Mouse (Mus musculus) embryonic facial prominence, embryonic 15.5 days (tissue): Measurements from ENCODE around the gene Myo6. TPM values are rescaled to one million over a fixed set of nuclear protein-coding genes. Genes with fewer than 3 reads are reported as not detected.

ENCODE experiments used
- ATAC-seq: fragments of 200-750 bp; cut with Nextera tagmentation; 2 replicates; pipeline ENCODE4 v1.8.0; 2017; ENCODE audit warnings: low read depth, moderate TSS enrichment; ENCODE audit not compliant: insufficient number of reproducible peaks, low FRiP score, low TSS enrichment
- H3K27ac ChIP-seq: fragments of 300-500 bp; sonication (generic); replicated peaks from 2 replicates; pipeline ENCODE4 v1.5.1; 2015; ENCODE audit warnings: mild to moderate bottlenecking, inconsistent platforms
- H3K27me3 ChIP-seq: fragments of 300-500 bp; sonication (generic); 2 replicates; pipeline ENCODE4 v1.6.1; 2015; ENCODE audit warnings: inconsistent platforms
- H3K36me3 ChIP-seq: fragments of 300-500 bp; sonication (generic); 2 replicates; pipeline ENCODE4 v1.6.1; 2015; ENCODE audit warnings: mild to moderate bottlenecking, inconsistent platforms
- H3K4me1 ChIP-seq: fragments of 300-500 bp; sonication (generic); 2 replicates; pipeline ENCODE4 v1.6.1; 2015; ENCODE audit warnings: inconsistent platforms
- H3K4me2 ChIP-seq: fragments of 300-500 bp; sonication (generic); replicated peaks from 2 replicates; pipeline ENCODE4 v1.6.1; 2015; ENCODE audit warnings: mild to moderate bottlenecking, inconsistent platforms
- H3K4me3 ChIP-seq: fragments of 300-500 bp; sonication (generic); replicated peaks from 2 replicates; pipeline ENCODE4 v1.5.1; 2015; ENCODE audit warnings: mild to moderate bottlenecking, inconsistent platforms
- H3K9ac ChIP-seq: fragments of 300-500 bp; sonication (generic); 2 replicates; pipeline ENCODE4 v1.6.1; 2015; ENCODE audit warnings: inconsistent platforms
- H3K9me3 ChIP-seq: fragments of 300-500 bp; sonication (generic); replicated peaks from 2 replicates; pipeline ENCODE4 v1.6.1; 2016; ENCODE audit warnings: inconsistent platforms
- WGBS: fragments of 180-500 bp; shearing (Covaris S2); methylation state at CpG from one replicate; pipeline ENCODE4 v1.1.7; 2015; 5-methylcytosine and 5-hydroxymethylcytosine counted together
- polyA plus RNA-seq: library from polyadenylated mRNA; unstranded; fragments of >200 nt; fragmentation: Nextera tagmentation; extraction: Ambion mirVana; gene quantifications from 2 replicates; pipeline ENCODE4 v1.2.1, GENCODE M21; 2015

Myo6 gene
- polyA plus RNA-seq, 1 experiment from 2014 or later, result 23.3 TPM

- no peaks in the 10 kb centered on the region for H3K27me3 ChIP-seq
- H3K4me3 ChIP-seq, result no peak overlapping the region
- 0 out of 2 replicates have a peak, but pooled peaks cover 3% of the 10 kb centered on the region for H3K4me1 ChIP-seq
- no peak overlapping the region for H3K9ac ChIP-seq
- WGBS, result 64% methylated on average over 10 of the region's 10 CpGs
- ATAC-seq, result no peak
- no peak overlapping the region for H3K27ac ChIP-seq
- no peaks in the 10 kb centered on the region for H3K9me3 ChIP-seq
- no peaks in the 10 kb centered on the region for H3K36me3 ChIP-seq
- no peak overlapping the region for H3K4me2 ChIP-seq
Measured at GRCm38 (mm10) chr9:80209459-80209858, 44.6 kb downstream of the Myo6 start.

GRCm38 (mm10) chr9:80210096-80210495 lies 45.3 kb downstream of the Myo6 start:
- Histone ChIP-seq H3K27me3 (no peaks in the 10 kb centered on the region), H3K9ac (no peak overlapping the region), H3K27ac (no peak overlapping the region), H3K4me3 (no peak overlapping the region), H3K9me3 (no peaks in the 10 kb centered on the region), H3K4me2 (no peak overlapping the region), H3K4me1 (0 out of 2 replicates have a peak, but pooled peaks cover 3% of the 10 kb centered on the region), H3K36me3 (no peaks in the 10 kb centered on the region)
- ATAC-seq, result no peak
- 70% methylated on average over 12 of the region's 12 CpGs for WGBS

- peaks cover 12% of the 10 kb centered on the region; the same call in 1 of the 2 replicates for H3K4me1 ChIP-seq
- H3K27me3 ChIP-seq, result no peaks in the 10 kb centered on the region
- H3K4me2 ChIP-seq, result no peak overlapping the region
- H3K36me3 ChIP-seq, result no peaks in the 10 kb centered on the region
- ATAC-seq, result no peak
- H3K27ac ChIP-seq, result no peak overlapping the region
- no peaks in the 10 kb centered on the region for H3K9me3 ChIP-seq
- no peak overlapping the region for H3K9ac ChIP-seq
- no peak overlapping the region for H3K4me3 ChIP-seq
- 71% methylated on average over 2 of the region's 2 CpGs for WGBS
Measured at GRCm38 (mm10) chr9:80213428-80213827, 48.6 kb downstream of the Myo6 start.

GRCm38 (mm10) chr9:80215502-80215901 lies 50.7 kb downstream of the Myo6 start:
- no peaks in the 10 kb centered on the region for H3K27me3 ChIP-seq

GRCm38 (mm10) chr9:80216786-80217501 lies 52.1 kb downstream of the Myo6 start:
- Histone ChIP-seq H3K4me3 (no peak overlapping the region), H3K27ac (0 out of 2 replicates have a peak overlapping the region, but pooled peaks have one; percentile 22), H3K9ac (no peak overlapping the region), H3K4me1 (peaks cover 9% of the 10 kb centered on the region; the same call in 1 of the 2 replicates), H3K9me3 (no peaks in the 10 kb centered on the region), H3K36me3 (no peaks in the 10 kb centered on the region), H3K27me3 (no peaks in the 10 kb centered on the region), H3K4me2 (no peak overlapping the region)
- WGBS, result 59% methylated on average over 16 of the region's 16 CpGs
- ATAC-seq, result 0 out of 2 replicates have a peak, but pooled peaks have one; percentile 15

More at GRCm38 (mm10) chr9:80215502-80215901, 50.7 kb downstream of the Myo6 start:
- 88% methylated on average over 5 of the region's 5 CpGs for WGBS
- no peak overlapping the region for H3K4me3 ChIP-seq
- H3K4me1 ChIP-seq, result peaks cover 9% of the 10 kb centered on the region; the same call in 1 of the 2 replicates
- H3K9me3 ChIP-seq, result no peaks in the 10 kb centered on the region
- ATAC-seq, result no peak
- H3K4me2 ChIP-seq, result no peak overlapping the region
- no peak overlapping the region for H3K27ac ChIP-seq
- H3K9ac ChIP-seq, result no peak overlapping the region
- no peaks in the 10 kb centered on the region for H3K36me3 ChIP-seq

GRCm38 (mm10) chr9:80218718-80219117 lies 53.9 kb downstream of the Myo6 start:
- WGBS, result 40% methylated on average over 6 of the region's 6 CpGs

GRCm38 (mm10) chr9:80223989-80224635 lies 59.3 kb downstream of the Myo6 start:
- H3K27me3 ChIP-seq, result no peaks in the 10 kb centered on the region
- WGBS, result 74% methylated on average over 11 of the region's 11 CpGs
- H3K9ac ChIP-seq, result no peak overlapping the region
- peak; percentile 80 for ATAC-seq
- H3K9me3 ChIP-seq, result no peaks in the 10 kb centered on the region
- H3K4me1 ChIP-seq, result no peaks in the 10 kb centered on the region
- no peak overlapping the region for H3K4me3 ChIP-seq
- H3K36me3 ChIP-seq, result no peaks in the 10 kb centered on the region
- no peak overlapping the region for H3K27ac ChIP-seq
- H3K4me2 ChIP-seq, result no peak overlapping the region

More at GRCm38 (mm10) chr9:80218718-80219117, 53.9 kb downstream of the Myo6 start:
- Histone ChIP-seq H3K36me3 (no peaks in the 10 kb centered on the region), H3K4me3 (no peak overlapping the region), H3K27ac (0 out of 2 replicates have a peak overlapping the region, but pooled peaks have one; percentile 51), H3K9me3 (no peaks in the 10 kb centered on the region), H3K4me1 (peaks cover 9% of the 10 kb centered on the region; the same call in 1 of the 2 replicates), H3K4me2 (no peak overlapping the region), H3K27me3 (no peaks in the 10 kb centered on the region), H3K9ac (no peak overlapping the region)
- ATAC-seq, result peak; percentile 68; the same call in 1 of the 2 replicates

GRCm38 (mm10) chr9:80226579-80227325 lies 61.9 kb downstream of the Myo6 start:
- Histone ChIP-seq H3K27me3 (no peaks in the 10 kb centered on the region), H3K4me2 (no peak overlapping the region), H3K4me3 (no peak overlapping the region), H3K9ac (no peak overlapping the region), H3K9me3 (no peaks in the 10 kb centered on the region), H3K36me3 (no peaks in the 10 kb centered on the region), H3K4me1 (no peaks in the 10 kb centered on the region), H3K27ac (no peak overlapping the region)
- ATAC-seq, result no peak
- 82% methylated on average over 5 of the region's 5 CpGs for WGBS

- Histone ChIP-seq H3K9me3 (no peaks in the 10 kb centered on the region), H3K36me3 (no peaks in the 10 kb centered on the region), H3K4me2 (no peak overlapping the region), H3K4me1 (peaks cover 4% of the 10 kb centered on the region; the same call in 1 of the 2 replicates), H3K27ac (no peak overlapping the region), H3K9ac (no peak overlapping the region), H3K27me3 (no peaks in the 10 kb centered on the region), H3K4me3 (no peak overlapping the region)
- no peak for ATAC-seq
- 61% methylated on average over 4 of the region's 4 CpGs for WGBS
Measured at GRCm38 (mm10) chr9:80233831-80234455, 69.1 kb downstream of the Myo6 start.

- WGBS, result 84% methylated on average over 1 of the region's 1 CpGs
- H3K36me3 ChIP-seq, result no peaks in the 10 kb centered on the region
- H3K9me3 ChIP-seq, result no peaks in the 10 kb centered on the region; the same call in 1 of the 2 replicates
- peaks cover 6% of the 10 kb centered on the region; the same call in 1 of the 2 replicates for H3K4me1 ChIP-seq
- H3K4me2 ChIP-seq, result no peak overlapping the region
- H3K4me3 ChIP-seq, result no peak overlapping the region
- no peaks in the 10 kb centered on the region for H3K27me3 ChIP-seq
- H3K27ac ChIP-seq, result no peak overlapping the region
- H3K9ac ChIP-seq, result no peak overlapping the region
- no peak for ATAC-seq
Measured at GRCm38 (mm10) chr9:80237184-80237799, 72.5 kb downstream of the Myo6 start.
